Mouse (Mus musculus): Measurements from ENCODE around the gene Ckm.

DNA sequence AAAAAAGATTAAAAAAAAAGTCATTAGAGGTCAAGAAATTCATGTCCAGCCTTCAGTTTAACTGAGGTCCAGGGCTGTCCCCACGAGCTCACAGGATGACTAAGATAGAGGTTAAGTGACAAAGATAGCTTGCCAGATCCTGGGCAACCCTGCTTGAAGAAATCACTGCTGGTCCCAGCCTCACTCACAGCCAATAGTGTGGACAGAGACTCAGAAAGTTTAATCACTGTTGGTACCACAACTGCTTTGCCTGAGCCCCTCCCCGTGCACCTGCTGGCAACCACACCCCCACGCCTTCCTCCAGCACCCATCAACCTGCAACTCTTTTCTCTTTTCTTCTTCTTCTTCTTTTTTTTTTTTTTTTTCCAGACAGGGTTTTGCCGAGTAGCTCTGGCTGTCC, 19.5 kb downstream of the Ckm start:
- TF ChIP-seq CTCF (IDR thresholded peaks at IDR 0.05; ENCODE audit: borderline replicate concordance, insufficient read depth, low read depth, low read length) (no peak), POLR2A (IDR thresholded peaks at IDR 0.05; ENCODE audit: borderline replicate concordance, insufficient read depth, low read length) (no peak)

Measured in cerebellum, adult 2 months (tissue).